22 mouse cellular contexts compared by ENCODE assay signal in genomic region chr10:8086442-8086841, GRCm38 (mm10).
A peak's percentile ranks its signal among the peaks of the same experiment; 100 is the strongest.
DNase-seq lines count a peak whose midpoint lies in the region; ATAC-seq and TF ChIP-seq lines count a peak whose summit lies in the region.
"Had no signal": no experiment of that assay in that cellular context is flagged by ENCODE, and none has a peak within 500 bp of the region (broad histone marks: within the 10 kb centered on the region; RNA-seq: fewer than 3 reads in every experiment).

No protein-coding gene starts in this region.

- no peak overlapping the region for H3K27ac ChIP-seq in liver, adult 2 months (replicated peaks; ENCODE audit: insufficient read depth, low read depth, low read length)
- H3K27ac ChIP-seq in midbrain, embryonic 11.5 days (ENCODE audit: low read depth, low read length) = no peak overlapping the region
- no peak overlapping the region for H3K27ac ChIP-seq in midbrain, postnatal 0 days (ENCODE audit: low read depth, low read length)
- H3K27ac ChIP-seq: embryonic facial prominence, embryonic 10.5 days; forebrain, embryonic 10.5 days; gastrocnemius, adult 2 months; intestine, embryonic 15.5 days; layer of hippocampus, adult 2 months; limb, embryonic 13.5 days; neural tube, embryonic 12.5 days had no signal

- H3K4me1 ChIP-seq in liver, adult 2 months (ENCODE audit: control insufficient read depth, insufficient read depth, low read length) = peaks cover 19% of the 10 kb centered on the region
- peaks cover 6% of the 10 kb centered on the region for H3K4me1 ChIP-seq in midbrain, embryonic 11.5 days (ENCODE audit: control insufficient read depth, insufficient read depth, low read length)
- H3K4me1 ChIP-seq in midbrain, postnatal 0 days (ENCODE audit: insufficient read depth, low read length) = no peaks in the 10 kb centered on the region
- H3K4me1 ChIP-seq: intestine, embryonic 15.5 days had no signal

- H3K9ac ChIP-seq in liver, adult 2 months (ENCODE audit: low read depth, low read length) = no peak overlapping the region
- H3K9ac ChIP-seq in midbrain, embryonic 11.5 days (ENCODE audit: low read length) = no peak overlapping the region
- no peak overlapping the region for H3K9ac ChIP-seq in midbrain, postnatal 0 days (replicated peaks; ENCODE audit: low read length, poor library complexity, severe bottlenecking)
- H3K9ac ChIP-seq: forebrain, postnatal 0 days; intestine, embryonic 15.5 days; limb, embryonic 13.5 days; neural tube, embryonic 12.5 days had no signal

- no peaks in the 10 kb centered on the region for H3K79me2 ChIP-seq in liver, adult 2 months (ENCODE audit: control insufficient read depth, insufficient read depth, low read length)

- no peaks in the 10 kb centered on the region for H3K27me3 ChIP-seq in liver, adult 2 months (ENCODE audit: control insufficient read depth, insufficient read depth, low read length)
- no peaks in the 10 kb centered on the region for H3K27me3 ChIP-seq in midbrain, embryonic 11.5 days (ENCODE audit: control insufficient read depth, insufficient read depth, low read length)
- no peaks in the 10 kb centered on the region for H3K27me3 ChIP-seq in midbrain, postnatal 0 days (ENCODE audit: insufficient read depth, low read length)
- H3K27me3 ChIP-seq: intestine, embryonic 15.5 days; limb, embryonic 13.5 days; megakaryocyte, embryonic 14.5 days; neural tube, embryonic 12.5 days had no signal

- no peak for ATAC-seq in midbrain, embryonic 11.5 days (ENCODE audit: low FRiP score)
- ATAC-seq in midbrain, postnatal 0 days (ENCODE audit: low FRiP score) = no peak
- ATAC-seq: forebrain, postnatal 0 days; hindbrain, embryonic 16.5 days had no signal

- 18% methylated on average over 4 of the region's 4 CpGs for WGBS in liver, adult 2 months
- 88% methylated on average over 4 of the region's 4 CpGs for WGBS in midbrain, embryonic 11.5 days
- whole genome bisulfite sequencing in midbrain, postnatal 0 days = 81% methylated on average over 4 of the region's 4 CpGs

- no peak overlapping the region for H3K4me3 ChIP-seq in liver, adult 2 months (ENCODE audit: insufficient read depth, low read depth, low read length)
- no peak overlapping the region for H3K4me3 ChIP-seq in midbrain, embryonic 11.5 days (ENCODE audit: low read depth, low read length)
- no peak overlapping the region for H3K4me3 ChIP-seq in midbrain, postnatal 0 days (ENCODE audit: low read depth, low read length)
- H3K4me3 ChIP-seq: embryonic facial prominence, embryonic 10.5 days; forebrain, embryonic 10.5 days; heart, embryonic 10.5 days; intestine, embryonic 15.5 days; layer of hippocampus, adult 2 months; limb, embryonic 13.5 days; megakaryocyte, embryonic 14.5 days; neural tube, embryonic 12.5 days had no signal

- no peak for TF ChIP-seq POLR2A in liver, adult 2 months (IDR thresholded peaks at IDR 0.05; ENCODE audit: extremely low read depth, insufficient read depth, low read length)

- TF ChIP-seq CTCF in liver, adult 2 months (IDR thresholded peaks at IDR 0.05; ENCODE audit: low read depth, low read length) = no peak
- TF ChIP-seq CTCF in midbrain, postnatal 0 days (IDR thresholded peaks at IDR 0.05) = no peak

- DNase-seq in liver, adult 2 months (ENCODE audit: extremely low read depth, low read depth, low spot score) = peak; percentile 68
- no peak for DNase-seq in liver
- peak; percentile 2 for DNase-seq in midbrain, embryonic 11.5 days (ENCODE audit: low spot score, missing footprints)
- DNase-seq in midbrain, postnatal 0 days (ENCODE audit: low spot score) = no peak
- peak; percentile 27 for DNase-seq in gonadal fat pad, adult 2 months (ENCODE audit: low read depth)
- DNase-seq in embryo, embryonic 11 days = no peak
- no peak for DNase-seq in right cerebral cortex, adult 18-20 months
- DNase-seq: cerebellum, adult 9-11 months; forebrain, postnatal 0 days; midbrain, embryonic 14.5 days; right cerebral cortex, postnatal 25 days; thymus, postnatal 25 days had no signal

- no peaks in the 10 kb centered on the region for H3K9me3 ChIP-seq in midbrain, embryonic 11.5 days (ENCODE audit: control insufficient read depth, low read length)
- no peaks in the 10 kb centered on the region for H3K9me3 ChIP-seq in midbrain, postnatal 0 days (ENCODE audit: low read length)
- H3K9me3 ChIP-seq: embryonic facial prominence, embryonic 10.5 days; forebrain, embryonic 10.5 days; heart, embryonic 10.5 days; intestine, embryonic 15.5 days; limb, embryonic 13.5 days; megakaryocyte, embryonic 14.5 days; neural tube, embryonic 12.5 days had no signal

- no peak overlapping the region for H3K4me2 ChIP-seq in midbrain, embryonic 11.5 days
- H3K4me2 ChIP-seq in midbrain, postnatal 0 days (ENCODE audit: low read depth, low read length, poor library complexity, severe bottlenecking) = no peak overlapping the region
- H3K4me2 ChIP-seq: intestine, embryonic 15.5 days; limb, embryonic 13.5 days; neural tube, embryonic 12.5 days had no signal

- no peaks in the 10 kb centered on the region for H3K36me3 ChIP-seq in liver, adult 2 months (ENCODE audit: control insufficient read depth, insufficient read depth, low read length)
- H3K36me3 ChIP-seq in midbrain, embryonic 11.5 days (ENCODE audit: control insufficient read depth, insufficient read depth, low read length) = no peaks in the 10 kb centered on the region
- H3K36me3 ChIP-seq in midbrain, postnatal 0 days (ENCODE audit: insufficient read depth, low read length) = no peaks in the 10 kb centered on the region
- H3K36me3 ChIP-seq: embryonic facial prominence, embryonic 10.5 days; forebrain, embryonic 10.5 days; heart, embryonic 10.5 days; intestine, embryonic 15.5 days; limb, embryonic 13.5 days; neural tube, embryonic 12.5 days had no signal

Comparison
In these comparisons a context has a peak if more than half of its experiments do, and no peak if none do; other contexts are left out.
1. DNase-seq: peak in liver, adult 2 months (single experiment), midbrain, embryonic 11.5 days (single experiment) and gonadal fat pad, adult 2 months (single experiment); none in liver (single experiment), midbrain, postnatal 0 days (single experiment), embryo, embryonic 11 days (single experiment) and right cerebral cortex, adult 18-20 months (single experiment).